Mouse (Mus musculus) limb, embryonic 15.5 days (tissue): Measurements from ENCODE around the gene Olfr1122. TPM values are rescaled to one million over a fixed set of nuclear protein-coding genes. Genes with fewer than 3 reads are reported as not detected.

Source experiments
- polyA plus RNA-seq: library from polyadenylated mRNA; unstranded; fragments of >200 nt; fragmentation: Nextera tagmentation; extraction: Ambion mirVana; gene quantifications from 2 replicates; pipeline ENCODE4 v1.2.1, GENCODE M21; 2015

Gene Olfr1122
- polyA plus RNA-seq, 1 experiment from 2014 or later = not detected

Other genes starting within 250 kb of the Olfr1122 start
- gene Olfr1110, start 245.5 kb upstream of the Olfr1122 start, polyA plus RNA-seq = not detected in 2 replicates
- not detected in 2 replicates for gene Olfr1111, start 233.2 kb upstream of the Olfr1122 start, polyA plus RNA-seq
- gene Olfr1112, start 198.1 kb upstream of the Olfr1122 start, polyA plus RNA-seq = not detected in 2 replicates
- gene Olfr1113, start 176.9 kb upstream of the Olfr1122 start, polyA plus RNA-seq = not detected in 2 replicates
- gene Olfr1115, start 137.8 kb upstream of the Olfr1122 start, polyA plus RNA-seq = not detected in 2 replicates
- gene Olfr1116, start 118.3 kb upstream of the Olfr1122 start, polyA plus RNA-seq = not detected in 2 replicates
- gene Olfr1118, start 78.3 kb upstream of the Olfr1122 start, polyA plus RNA-seq = not detected in 2 replicates
- gene Olfr1120, start 31.0 kb upstream of the Olfr1122 start, polyA plus RNA-seq = not detected in 2 replicates
- gene Olfr1121, start 16.0 kb upstream of the Olfr1122 start, polyA plus RNA-seq = not detected in 2 replicates
- not detected in 2 replicates for gene Olfr1123, start 30.8 kb downstream of the Olfr1122 start, polyA plus RNA-seq
- not detected in 2 replicates for gene Olfr1124, start 44.4 kb downstream of the Olfr1122 start, polyA plus RNA-seq
- gene Olfr1126, start 68.1 kb downstream of the Olfr1122 start, polyA plus RNA-seq = not detected in 2 replicates
- gene Pramel7, start 111.2 kb downstream of the Olfr1122 start, polyA plus RNA-seq = not detected in 2 replicates
- gene Pramel6, start 120.7 kb downstream of the Olfr1122 start, polyA plus RNA-seq = not detected in 2 replicates
- gene Olfr153, start 145.9 kb downstream of the Olfr1122 start, polyA plus RNA-seq = not detected in 2 replicates
- gene Olfr1128, start 159.7 kb downstream of the Olfr1122 start, polyA plus RNA-seq = not detected in 2 replicates
- gene Olfr1129, start 188.1 kb downstream of the Olfr1122 start, polyA plus RNA-seq = not detected in 2 replicates
- not detected in 2 replicates for gene Olfr1130, start 220.4 kb downstream of the Olfr1122 start, polyA plus RNA-seq
- not detected in 2 replicates for gene Olfr1131, start 241.3 kb downstream of the Olfr1122 start, polyA plus RNA-seq